Mouse (Mus musculus): ENCODE data around the gene Gdf3. TPM values are rescaled to one million over a fixed set of nuclear protein-coding genes. Genes with fewer than 3 reads are reported as not detected.

Gene Gdf3
- polyA plus RNA-seq, 1 experiment from 2014 or later: not detected

DNA sequence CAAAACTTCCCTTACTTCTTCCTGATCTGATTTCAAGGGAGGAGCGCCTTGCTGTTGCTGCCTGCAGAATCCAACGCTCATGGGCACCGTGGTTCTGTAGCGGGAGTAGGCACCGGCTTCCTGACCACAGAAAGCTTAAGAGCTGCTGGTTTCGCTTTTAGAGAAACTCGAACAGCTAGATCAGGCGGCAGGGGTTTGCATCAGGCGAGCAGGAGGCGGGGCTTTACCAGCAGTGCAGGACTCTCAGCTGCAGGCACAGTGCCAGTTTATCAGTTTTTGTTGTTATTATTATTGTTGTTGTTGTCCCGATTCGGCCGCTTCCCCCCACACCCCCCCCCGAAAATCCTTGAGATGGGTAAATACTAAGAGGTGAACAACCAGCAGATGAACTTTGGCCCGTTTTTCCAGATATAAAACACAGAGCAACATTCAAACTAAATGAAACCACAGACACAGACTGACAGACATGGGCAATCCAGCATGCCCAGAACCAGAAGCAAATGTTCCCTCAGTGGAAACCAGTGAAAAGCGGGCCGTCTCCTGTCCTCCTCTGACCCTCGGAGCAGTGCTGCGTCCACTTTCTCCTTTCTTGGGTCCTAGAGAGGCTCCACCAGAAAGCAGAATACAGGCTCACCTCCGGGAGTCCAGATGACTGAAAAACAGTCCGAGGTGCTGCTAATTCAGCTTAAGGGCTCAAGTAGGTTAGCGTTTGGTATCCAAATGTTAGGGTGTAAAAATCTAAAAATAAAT, 7.5 kb downstream of the Gdf3 start, which contains the start of gene Apobec1:
Apobec1 (minus strand) TSS at position 203 of the 750 bp plus-strand sequence.
- H3K4me2 ChIP-seq: peak within 1 kb of the TSS; percentile 63
- H3K9ac ChIP-seq: peak within 1 kb of the TSS; percentile 62
- H3K4me3 ChIP-seq: peak within 1 kb of the TSS; percentile 41
- H3K36me3 ChIP-seq: no peaks in the 10 kb centered on the region
- H3K27me3 ChIP-seq: no peaks in the 10 kb centered on the region
- 9% methylated on average over 22 of the region's 22 CpGs for whole genome bisulfite sequencing
- peaks cover 10% of the 10 kb centered on the region for H3K4me1 ChIP-seq (replicated peaks)
- peak; percentile 69 for ATAC-seq (ENCODE audit: low read depth)
- H3K9me3 ChIP-seq: no peaks in the 10 kb centered on the region
- H3K27ac ChIP-seq (replicated peaks): no peak within 1 kb of the TSS; the same call in 1 of the 2 replicates

GRCm38 (mm10) chr6:122601615-122602014, 8.3 kb downstream of the Gdf3 start:
- H3K4me1 ChIP-seq (replicated peaks): peaks cover 10% of the 10 kb centered on the region
- peak overlapping the region; percentile 41; the same call in 1 of the 2 replicates for H3K4me3 ChIP-seq
- 84% methylated on average over 3 of the region's 3 CpGs for WGBS
- H3K9ac ChIP-seq: no peak overlapping the region
- H3K27me3 ChIP-seq: no peaks in the 10 kb centered on the region
- no peak for ATAC-seq (ENCODE audit: low read depth)
- no peak overlapping the region for H3K27ac ChIP-seq (replicated peaks)
- peak overlapping the region; percentile 63 for H3K4me2 ChIP-seq
- no peaks in the 10 kb centered on the region for H3K36me3 ChIP-seq
- no peaks in the 10 kb centered on the region for H3K9me3 ChIP-seq

- peaks cover 10% of the 10 kb centered on the region for H3K4me1 ChIP-seq (replicated peaks)
- no peaks in the 10 kb centered on the region for H3K9me3 ChIP-seq
- no peak overlapping the region for H3K9ac ChIP-seq
- no peaks in the 10 kb centered on the region for H3K27me3 ChIP-seq
- no peak overlapping the region for H3K4me3 ChIP-seq
- no peak for ATAC-seq (ENCODE audit: low read depth)
- H3K27ac ChIP-seq (replicated peaks): no peak overlapping the region
- WGBS: 91% methylated on average over 4 of the region's 4 CpGs
- H3K36me3 ChIP-seq: no peaks in the 10 kb centered on the region
- H3K4me2 ChIP-seq: no peak overlapping the region
Observed at GRCm38 (mm10) chr6:122601031-122601430, 8.9 kb downstream of the Gdf3 start.

- no peaks in the 10 kb centered on the region for H3K27me3 ChIP-seq
- WGBS: 77% methylated on average over 7 of the region's 7 CpGs
- no peak overlapping the region for H3K9ac ChIP-seq
- H3K4me1 ChIP-seq (replicated peaks): peaks cover 10% of the 10 kb centered on the region
- H3K4me2 ChIP-seq: no peak overlapping the region
- H3K4me3 ChIP-seq: no peak overlapping the region
- H3K9me3 ChIP-seq: no peaks in the 10 kb centered on the region
- ATAC-seq (ENCODE audit: low read depth): no peak
- no peaks in the 10 kb centered on the region for H3K36me3 ChIP-seq
- H3K27ac ChIP-seq (replicated peaks): no peak overlapping the region
Observed at GRCm38 (mm10) chr6:122600066-122600646, 9.7 kb downstream of the Gdf3 start.

DNA sequence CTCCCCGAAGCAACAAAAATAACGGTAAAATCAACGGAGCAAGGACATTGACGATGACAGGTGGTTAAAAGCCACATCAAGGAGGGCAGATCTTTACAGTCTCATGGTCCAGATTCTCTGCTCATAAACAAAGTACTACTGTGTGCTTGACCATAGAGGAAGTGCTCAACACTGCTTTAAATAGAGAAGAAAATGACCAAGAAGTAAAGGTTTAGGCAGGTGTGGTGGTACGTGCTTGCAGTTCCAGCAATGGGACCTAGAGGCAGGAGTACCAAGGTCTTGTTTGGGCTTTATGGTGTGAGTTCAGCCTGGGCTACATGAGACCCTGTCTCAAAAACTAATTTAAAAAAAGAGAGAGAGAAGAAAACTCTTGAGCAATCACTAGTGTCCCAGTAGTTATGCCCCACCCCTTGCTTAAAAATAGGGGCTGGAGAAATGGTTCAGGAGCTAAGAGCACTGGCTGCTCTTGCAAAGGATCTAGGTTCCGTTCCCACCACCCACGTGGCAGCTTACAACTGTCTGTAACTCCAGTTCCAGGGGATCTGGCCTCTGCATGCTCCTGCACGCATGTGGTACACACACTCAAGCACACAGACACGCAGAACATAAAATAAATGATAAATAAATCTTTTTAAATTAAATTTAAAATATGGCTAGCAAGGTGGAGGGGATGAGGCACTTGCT, 10.7 kb downstream of the Gdf3 start:
- Histone ChIP-seq H3K9ac (no peak overlapping the region), H3K27me3 (no peaks in the 10 kb centered on the region), H3K36me3 (no peaks in the 10 kb centered on the region), H3K4me3 (no peak overlapping the region), H3K4me2 (no peak overlapping the region), H3K9me3 (no peaks in the 10 kb centered on the region), H3K4me1 (replicated peaks) (peaks cover 10% of the 10 kb centered on the region), H3K27ac (replicated peaks) (no peak overlapping the region)
- no peak for ATAC-seq (ENCODE audit: low read depth)
- 92% methylated on average over 9 of the region's 9 CpGs for WGBS

- Histone ChIP-seq H3K9ac (no peak overlapping the region), H3K36me3 (no peaks in the 10 kb centered on the region), H3K27me3 (no peaks in the 10 kb centered on the region), H3K27ac (replicated peaks) (no peak overlapping the region), H3K9me3 (no peaks in the 10 kb centered on the region), H3K4me1 (replicated peaks) (peaks cover 10% of the 10 kb centered on the region), H3K4me2 (no peak overlapping the region), H3K4me3 (no peak overlapping the region)
- ATAC-seq (ENCODE audit: low read depth): no peak
- WGBS: 91% methylated on average over 6 of the region's 6 CpGs
Observed at GRCm38 (mm10) chr6:122598436-122598835, 11.5 kb downstream of the Gdf3 start.

GRCm38 (mm10) chr6:122598014-122598413, 11.9 kb downstream of the Gdf3 start:
- no peak overlapping the region for H3K4me2 ChIP-seq
- H3K4me1 ChIP-seq (replicated peaks): peaks cover 10% of the 10 kb centered on the region
- no peaks in the 10 kb centered on the region for H3K9me3 ChIP-seq
- no peak overlapping the region for H3K27ac ChIP-seq (replicated peaks)
- H3K27me3 ChIP-seq: no peaks in the 10 kb centered on the region
- H3K4me3 ChIP-seq: no peak overlapping the region
- WGBS: 93% methylated on average over 4 of the region's 4 CpGs
- no peak overlapping the region for H3K9ac ChIP-seq
- no peak for ATAC-seq (ENCODE audit: low read depth)
- no peaks in the 10 kb centered on the region for H3K36me3 ChIP-seq

DNA sequence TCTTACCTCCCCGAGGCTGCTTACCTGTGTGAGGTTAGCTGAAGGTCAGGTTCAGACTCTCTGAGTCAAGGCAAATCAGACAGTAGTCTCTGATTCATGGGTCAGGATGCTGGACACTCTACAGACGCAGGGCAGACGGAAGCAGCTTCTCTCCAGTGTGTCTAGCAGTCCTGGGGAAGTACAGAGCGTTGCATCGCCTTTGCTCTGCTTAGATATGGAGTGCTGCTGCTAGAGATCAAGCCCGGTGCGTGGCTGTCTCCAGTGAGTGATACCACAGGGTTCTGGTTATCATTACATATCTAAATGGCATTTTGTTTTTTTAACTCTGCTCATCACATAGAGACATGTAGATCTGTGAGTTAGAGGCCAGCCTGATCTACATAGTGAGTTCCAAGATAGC, 13.3 kb downstream of the Gdf3 start:
- no peak overlapping the region for H3K9ac ChIP-seq
- H3K4me1 ChIP-seq (replicated peaks): no peaks in the 10 kb centered on the region
- H3K36me3 ChIP-seq: no peaks in the 10 kb centered on the region
- ATAC-seq (ENCODE audit: low read depth): no peak
- 86% methylated on average over 7 of the region's 7 CpGs for WGBS
- no peaks in the 10 kb centered on the region for H3K9me3 ChIP-seq
- H3K27me3 ChIP-seq: no peaks in the 10 kb centered on the region
- H3K4me2 ChIP-seq: no peak overlapping the region
- H3K4me3 ChIP-seq: no peak overlapping the region
- no peak overlapping the region for H3K27ac ChIP-seq (replicated peaks)

DNA sequence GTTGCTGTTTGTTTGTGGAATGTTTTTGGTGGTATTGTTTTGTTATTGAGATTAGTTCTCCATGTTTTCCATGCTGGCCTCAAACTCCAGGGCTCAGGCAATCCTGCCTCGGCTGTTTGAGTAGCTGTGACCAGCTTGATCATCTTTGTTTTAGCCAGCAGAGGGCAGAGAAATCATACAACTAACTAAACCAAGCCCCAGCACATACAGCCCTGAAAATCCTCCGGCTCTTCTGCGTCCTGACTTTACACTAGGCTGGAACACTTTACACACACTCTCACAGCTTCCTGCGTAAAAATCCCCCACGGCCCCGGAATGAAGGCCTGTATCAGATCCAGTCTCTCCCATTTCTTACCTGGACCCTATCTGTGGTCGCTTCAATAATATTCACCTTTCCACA, 14.2 kb downstream of the Gdf3 start:
- H3K36me3 ChIP-seq: no peaks in the 10 kb centered on the region
- no peak overlapping the region for H3K27ac ChIP-seq (replicated peaks)
- no peaks in the 10 kb centered on the region for H3K9me3 ChIP-seq
- no peak overlapping the region for H3K4me3 ChIP-seq
- no peak overlapping the region for H3K4me2 ChIP-seq
- no peaks in the 10 kb centered on the region for H3K27me3 ChIP-seq
- ATAC-seq (ENCODE audit: low read depth): no peak
- no peaks in the 10 kb centered on the region for H3K4me1 ChIP-seq (replicated peaks)
- 32% methylated on average over 7 of the region's 7 CpGs for WGBS
- H3K9ac ChIP-seq: no peak overlapping the region

GRCm38 (mm10) chr6:122592905-122593304, 17.0 kb downstream of the Gdf3 start:
- Histone ChIP-seq H3K27ac (replicated peaks) (no peak overlapping the region), H3K36me3 (no peaks in the 10 kb centered on the region), H3K9me3 (no peaks in the 10 kb centered on the region), H3K4me2 (no peak overlapping the region), H3K9ac (no peak overlapping the region), H3K4me1 (replicated peaks) (no peaks in the 10 kb centered on the region), H3K4me3 (no peak overlapping the region), H3K27me3 (no peaks in the 10 kb centered on the region)
- ATAC-seq (ENCODE audit: low read depth): no peak
- 87% methylated on average over 2 of the region's 2 CpGs for WGBS

GRCm38 (mm10) chr6:122591027-122591758, 18.7 kb downstream of the Gdf3 start:
- H3K9me3 ChIP-seq: no peaks in the 10 kb centered on the region
- no peaks in the 10 kb centered on the region for H3K36me3 ChIP-seq
- H3K9ac ChIP-seq: no peak overlapping the region
- ATAC-seq (ENCODE audit: low read depth): no peak
- no peak overlapping the region for H3K4me2 ChIP-seq
- H3K27ac ChIP-seq (replicated peaks): no peak overlapping the region
- WGBS: 86% methylated on average over 13 of the region's 13 CpGs
- no peak overlapping the region for H3K4me3 ChIP-seq
- no peaks in the 10 kb centered on the region for H3K4me1 ChIP-seq (replicated peaks)
- H3K27me3 ChIP-seq: no peaks in the 10 kb centered on the region

DNA sequence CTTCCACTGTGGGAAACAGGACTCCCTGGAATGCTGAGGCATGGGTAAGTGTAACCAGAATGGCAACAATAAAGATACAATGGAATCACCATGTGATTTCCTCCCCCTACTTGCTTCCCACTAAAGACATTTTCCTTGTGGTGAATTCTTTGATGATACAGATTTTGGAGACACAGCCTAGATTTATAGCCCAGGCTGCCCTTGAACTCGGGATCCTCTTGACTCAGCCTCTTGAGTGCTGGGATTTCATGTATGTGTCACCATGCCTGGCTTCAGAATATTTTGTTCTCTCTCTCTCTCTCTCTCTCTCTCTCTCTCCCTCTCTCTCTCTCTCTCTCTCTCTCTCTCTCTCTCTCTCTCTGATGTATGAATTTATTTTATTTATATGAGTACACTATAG, 30.8 kb downstream of the Gdf3 start:
- 82% methylated on average over 1 of the region's 1 CpGs for WGBS
- no peaks in the 10 kb centered on the region for H3K27me3 ChIP-seq
- H3K4me2 ChIP-seq: no peak overlapping the region
- H3K27ac ChIP-seq (replicated peaks): no peak overlapping the region
- H3K9me3 ChIP-seq: no peaks in the 10 kb centered on the region
- no peak overlapping the region for H3K9ac ChIP-seq
- no peaks in the 10 kb centered on the region for H3K36me3 ChIP-seq
- no peak for ATAC-seq (ENCODE audit: low read depth)
- H3K4me1 ChIP-seq (replicated peaks): no peaks in the 10 kb centered on the region
- no peak overlapping the region for H3K4me3 ChIP-seq

Measured in neural tube, embryonic 13.5 days (tissue).